Mouse (Mus musculus): Measurements from ENCODE around the gene Ick. TPM values are rescaled to one million over a fixed set of nuclear protein-coding genes. Genes with fewer than 3 reads are reported as not detected.
A peak's percentile ranks its signal among the peaks of the same experiment; 100 is the strongest.

Gene Ick
- total RNA-seq, 1 experiment, result 5.4 TPM

GRCm38 (mm10) chr9:78109656-78110055, 664 bp downstream of the Ick start:
- Histone ChIP-seq H3K9me3 (ENCODE audit: control insufficient read depth, insufficient read depth, low read depth, low read length) (no peaks in the 10 kb centered on the region), H3K4me3 (ENCODE audit: insufficient read depth in 1 of 2, low read depth in 1 of 2, low read length in 2 of 2, poor library complexity in 1 of 2, severe bottlenecking in 1 of 2) (peak overlapping the region in 1 of 2 experiments; percentile 94; a peak in 2 of 4 replicates), H3K36me3 (ENCODE audit: control insufficient read depth, insufficient read depth, low read length, poor library complexity, severe bottlenecking) (no peaks in the 10 kb centered on the region), H3K4me1 (ENCODE audit: control insufficient read depth in 2 of 2, insufficient read depth in 2 of 2, low read length in 2 of 2, poor library complexity in 1 of 2) (peaks cover 4 to 6% of the 10 kb centered on the region in 2 experiments; a peak in 1 of 4 replicates), H3K27ac (ENCODE audit: insufficient read depth, low read depth, low read length, poor library complexity, severe bottlenecking) (no peak overlapping the region), H3K9ac (ENCODE audit: insufficient read depth, low read depth, low read length, poor library complexity, severe bottlenecking) (no peak overlapping the region)
- TF ChIP-seq HCFC1 (IDR thresholded peaks at IDR 0.05; ENCODE audit: borderline replicate concordance, insufficient read depth, low read length) (no peak), CHD2 (IDR thresholded peaks at IDR 0.05; ENCODE audit: low read depth, low read length) (no peak), ZNF384 (IDR thresholded peaks at IDR 0.05; ENCODE audit: low read depth, low read length) (no peak), ZC3H11A (IDR thresholded peaks at IDR 0.05; ENCODE audit: borderline replicate concordance, low read depth, low read length) (no peak), MAFK (IDR thresholded peaks at IDR 0.05; ENCODE audit: insufficient read depth, low read depth, low read length) (no peak)
- no peak for DNase-seq (ENCODE audit: low read depth, low spot score)
- in situ Hi-C loops (cut with MboI; ENCODE audit: low sequenced_read_pairs in 2 of 2, unreplicated experiment in 2 of 2), result no loop called here

DNA sequence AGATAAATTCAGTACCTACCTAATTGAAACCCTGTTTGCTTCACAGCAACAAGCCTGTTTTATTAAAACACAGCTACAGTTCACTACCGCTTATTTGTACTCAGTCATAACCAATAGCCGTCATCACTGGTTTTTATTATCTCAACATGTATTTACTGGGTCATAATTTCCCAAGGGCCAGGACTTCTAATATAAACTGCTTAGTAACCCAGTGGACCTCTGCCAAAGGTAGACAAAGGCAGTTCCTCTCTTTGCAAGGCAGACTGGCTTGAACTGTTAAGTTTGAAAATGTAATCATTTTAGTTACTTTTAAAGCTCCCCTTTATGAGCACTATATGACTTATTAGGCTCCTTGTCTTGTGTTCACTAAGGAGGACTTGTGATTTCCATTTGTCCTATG, 2.5 kb downstream of the Ick start:
- Histone ChIP-seq H3K9ac (ENCODE audit: insufficient read depth, low read depth, low read length, poor library complexity, severe bottlenecking) (no peak overlapping the region), H3K4me1 (ENCODE audit: control insufficient read depth in 2 of 2, insufficient read depth in 2 of 2, low read length in 2 of 2, poor library complexity in 1 of 2) (peaks cover 5 to 6% of the 10 kb centered on the region in 2 experiments; a peak in 1 of 4 replicates), H3K27ac (ENCODE audit: insufficient read depth, low read depth, low read length, poor library complexity, severe bottlenecking) (no peak overlapping the region), H3K9me3 (ENCODE audit: control insufficient read depth, insufficient read depth, low read depth, low read length) (no peaks in the 10 kb centered on the region), H3K36me3 (ENCODE audit: control insufficient read depth, insufficient read depth, low read length, poor library complexity, severe bottlenecking) (no peaks in the 10 kb centered on the region), H3K4me3 (ENCODE audit: insufficient read depth in 1 of 2, low read depth in 1 of 2, low read length in 2 of 2, poor library complexity in 1 of 2, severe bottlenecking in 1 of 2) (no peak overlapping the region)
- in situ Hi-C loops (cut with MboI; ENCODE audit: low sequenced_read_pairs in 2 of 2, unreplicated experiment in 2 of 2), result no loop called here
- DNase-seq (ENCODE audit: low read depth, low spot score), result no peak
- TF ChIP-seq CHD2 (IDR thresholded peaks at IDR 0.05; ENCODE audit: low read depth, low read length) (no peak), HCFC1 (IDR thresholded peaks at IDR 0.05; ENCODE audit: borderline replicate concordance, insufficient read depth, low read length) (no peak), MAFK (IDR thresholded peaks at IDR 0.05; ENCODE audit: insufficient read depth, low read depth, low read length) (no peak), ZNF384 (IDR thresholded peaks at IDR 0.05; ENCODE audit: low read depth, low read length) (no peak), ZC3H11A (IDR thresholded peaks at IDR 0.05; ENCODE audit: borderline replicate concordance, low read depth, low read length) (no peak)

DNA sequence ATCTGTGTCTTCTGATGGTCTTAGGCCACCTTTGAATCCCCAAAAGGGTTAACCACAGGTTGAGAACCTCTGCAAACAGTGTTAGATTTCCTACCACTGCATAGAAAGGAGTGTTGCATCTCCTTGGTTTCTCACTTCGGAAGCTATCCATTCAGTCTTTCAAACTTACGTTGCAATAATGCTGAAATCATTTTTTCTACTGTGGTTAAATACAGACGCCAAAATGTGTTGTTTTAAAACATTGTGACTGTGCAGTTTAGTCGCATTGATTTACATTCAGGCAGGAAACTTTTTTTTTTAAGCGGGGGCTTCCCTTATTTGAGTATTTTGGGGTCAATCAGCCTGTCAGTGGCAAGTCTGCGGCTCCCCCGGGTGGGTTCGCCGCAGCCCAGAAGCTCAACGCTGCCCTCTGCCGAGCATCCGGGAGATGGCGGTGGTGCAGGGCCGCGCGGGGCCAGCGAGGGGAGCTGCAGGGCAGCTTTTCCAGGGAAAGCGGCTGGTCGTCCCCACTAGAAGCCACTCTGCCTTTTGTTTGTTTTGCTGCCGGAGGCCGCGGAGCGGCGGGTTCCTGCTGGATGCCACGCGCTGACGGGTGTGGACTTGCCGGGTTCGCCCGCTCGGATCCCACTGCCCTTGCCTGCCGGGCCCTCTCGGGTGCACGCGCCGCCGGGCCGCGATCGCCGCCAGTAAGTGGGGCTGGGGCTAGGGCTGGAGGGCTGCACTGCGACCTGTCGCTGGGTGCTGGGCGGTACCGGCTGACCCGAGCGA, 4.0 kb downstream of the Ick start:
- in situ Hi-C loops (cut with MboI; ENCODE audit: low sequenced_read_pairs in 2 of 2, unreplicated experiment in 2 of 2), result no loop called here
- Histone ChIP-seq H3K27ac (ENCODE audit: insufficient read depth, low read depth, low read length, poor library complexity, severe bottlenecking) (no peak overlapping the region), H3K36me3 (ENCODE audit: control insufficient read depth, insufficient read depth, low read length, poor library complexity, severe bottlenecking) (no peaks in the 10 kb centered on the region), H3K4me1 (ENCODE audit: control insufficient read depth in 2 of 2, insufficient read depth in 2 of 2, low read length in 2 of 2, poor library complexity in 1 of 2) (peaks cover 4 to 5% of the 10 kb centered on the region in 2 experiments; a peak in 1 of 4 replicates), H3K9me3 (ENCODE audit: control insufficient read depth, insufficient read depth, low read depth, low read length) (no peaks in the 10 kb centered on the region), H3K4me3 (ENCODE audit: insufficient read depth in 1 of 2, low read depth in 1 of 2, low read length in 2 of 2, poor library complexity in 1 of 2, severe bottlenecking in 1 of 2) (peak overlapping the region; percentile 88 to 92), H3K9ac (ENCODE audit: insufficient read depth, low read depth, low read length, poor library complexity, severe bottlenecking) (peak overlapping the region; percentile 92)
- TF ChIP-seq MAFK (IDR thresholded peaks at IDR 0.05; ENCODE audit: insufficient read depth, low read depth, low read length), result no peak
- peak; percentile 59; the same call in 1 of the 2 replicates for TF ChIP-seq HCFC1 (IDR thresholded peaks at IDR 0.05; ENCODE audit: borderline replicate concordance, insufficient read depth, low read length)
- no peak for TF ChIP-seq ZNF384 (IDR thresholded peaks at IDR 0.05; ENCODE audit: low read depth, low read length)
- peak; percentile 71; the same call in 1 of the 2 replicates for TF ChIP-seq ZC3H11A (IDR thresholded peaks at IDR 0.05; ENCODE audit: borderline replicate concordance, low read depth, low read length)
- TF ChIP-seq CHD2 (IDR thresholded peaks at IDR 0.05; ENCODE audit: low read depth, low read length), result no peak
- DNase-seq (ENCODE audit: low read depth, low spot score), result peak; percentile 66

- Histone ChIP-seq H3K27ac (ENCODE audit: insufficient read depth, low read depth, low read length, poor library complexity, severe bottlenecking) (no peak overlapping the region), H3K36me3 (ENCODE audit: control insufficient read depth, insufficient read depth, low read length, poor library complexity, severe bottlenecking) (no peaks in the 10 kb centered on the region), H3K9me3 (ENCODE audit: control insufficient read depth, insufficient read depth, low read depth, low read length) (no peaks in the 10 kb centered on the region), H3K4me3 (ENCODE audit: insufficient read depth in 1 of 2, low read depth in 1 of 2, low read length in 2 of 2, poor library complexity in 1 of 2, severe bottlenecking in 1 of 2) (peak overlapping the region; percentile 88 to 92), H3K9ac (ENCODE audit: insufficient read depth, low read depth, low read length, poor library complexity, severe bottlenecking) (peak overlapping the region; percentile 92), H3K4me1 (ENCODE audit: control insufficient read depth in 2 of 2, insufficient read depth in 2 of 2, low read length in 2 of 2, poor library complexity in 1 of 2) (peaks cover 4 to 5% of the 10 kb centered on the region in 2 experiments; a peak in 1 of 4 replicates)
- in situ Hi-C loops (cut with MboI; ENCODE audit: low sequenced_read_pairs in 2 of 2, unreplicated experiment in 2 of 2), result no loop called here
- TF ChIP-seq ZC3H11A (IDR thresholded peaks at IDR 0.05; ENCODE audit: borderline replicate concordance, low read depth, low read length) (no peak), ZNF384 (IDR thresholded peaks at IDR 0.05; ENCODE audit: low read depth, low read length) (no peak), HCFC1 (IDR thresholded peaks at IDR 0.05; ENCODE audit: borderline replicate concordance, insufficient read depth, low read length) (no peak), CHD2 (IDR thresholded peaks at IDR 0.05; ENCODE audit: low read depth, low read length) (no peak), MAFK (IDR thresholded peaks at IDR 0.05; ENCODE audit: insufficient read depth, low read depth, low read length) (no peak)
- no peak for DNase-seq (ENCODE audit: low read depth, low spot score)
These were observed 4.5 kb downstream of the Ick start for GRCm38 (mm10) chr9:78113538-78113885.
